Mouse (Mus musculus): Measurements from ENCODE around the gene Ggnbp2. TPM values are rescaled to one million over a fixed set of nuclear protein-coding genes. Genes with fewer than 3 reads are reported as not detected.

Gene Ggnbp2
- polyA plus RNA-seq, 1 experiment from 2014 or later = 68.0 TPM

DNA sequence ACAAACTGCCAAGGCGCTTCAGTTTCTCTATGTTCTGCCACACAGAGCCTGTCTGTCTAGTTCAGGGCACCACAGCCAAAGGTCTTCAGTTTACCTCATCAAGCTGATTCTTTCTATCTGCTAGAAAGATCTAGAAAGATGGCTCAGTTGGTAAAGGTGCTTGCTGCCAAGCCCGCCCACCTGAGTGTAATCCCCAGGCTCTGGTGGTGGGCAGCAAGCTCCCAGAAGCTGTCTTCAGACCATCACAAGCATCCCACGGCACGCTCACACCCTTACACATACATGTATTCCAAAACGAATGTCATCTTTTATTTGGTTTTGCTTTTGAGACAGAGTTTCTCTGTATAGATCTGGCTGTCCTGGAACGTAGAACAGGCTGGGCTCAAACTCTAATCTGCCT is 37.9 kb upstream of the Ggnbp2 start:
- Histone ChIP-seq H3K36me3 (ENCODE audit: control insufficient read depth, insufficient read depth, low read length) (peaks cover 60% of the 10 kb centered on the region), H3K9ac (replicated peaks; ENCODE audit: low read depth, low read length) (no peak overlapping the region), H3K27me3 (ENCODE audit: control insufficient read depth, insufficient read depth, low read length) (no peaks in the 10 kb centered on the region), H3K4me2 (replicated peaks; ENCODE audit: low read depth, low read length) (no peak overlapping the region), H3K4me1 (ENCODE audit: control insufficient read depth, insufficient read depth, low read length) (no peaks in the 10 kb centered on the region), H3K27ac (ENCODE audit: low read length) (no peak overlapping the region), H3K4me3 (ENCODE audit: low read depth, low read length) (no peak overlapping the region), H3K9me3 (ENCODE audit: control insufficient read depth, low read depth, low read length) (no peaks in the 10 kb centered on the region)
- whole genome bisulfite sequencing = 92% methylated on average over 6 of the region's 6 CpGs
- ATAC-seq (ENCODE audit: insufficient number of reproducible peaks, insufficient read depth, low FRiP score, low read depth) = no peak

DNA sequence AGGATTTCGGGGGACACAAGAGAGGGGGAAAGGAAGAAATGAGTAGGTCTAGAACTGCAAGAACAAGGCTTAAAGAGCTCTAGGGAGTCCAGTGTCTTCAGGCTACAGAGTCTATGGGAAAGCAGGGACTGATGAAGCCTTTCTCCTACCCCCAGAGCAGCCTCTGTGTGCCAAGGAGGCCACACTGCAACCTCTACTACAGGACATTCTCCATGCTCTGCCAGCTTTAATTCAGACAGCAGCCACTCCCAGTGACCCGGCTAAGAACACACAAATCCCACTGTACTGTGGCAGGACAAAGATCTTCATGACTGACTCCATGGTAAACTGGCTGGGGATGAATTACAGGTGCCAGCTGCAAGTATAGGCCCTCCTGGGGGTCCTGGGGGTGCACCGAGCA is 36.5 kb upstream of the Ggnbp2 start:
- Histone ChIP-seq H3K4me1 (ENCODE audit: control insufficient read depth, insufficient read depth, low read length) (no peaks in the 10 kb centered on the region), H3K9ac (replicated peaks; ENCODE audit: low read depth, low read length) (no peak overlapping the region), H3K9me3 (ENCODE audit: control insufficient read depth, low read depth, low read length) (no peaks in the 10 kb centered on the region), H3K4me2 (replicated peaks; ENCODE audit: low read depth, low read length) (no peak overlapping the region), H3K27me3 (ENCODE audit: control insufficient read depth, insufficient read depth, low read length) (no peaks in the 10 kb centered on the region), H3K27ac (ENCODE audit: low read length) (no peak overlapping the region), H3K36me3 (ENCODE audit: control insufficient read depth, insufficient read depth, low read length) (peaks cover 65% of the 10 kb centered on the region), H3K4me3 (ENCODE audit: low read depth, low read length) (no peak overlapping the region)
- no peak for ATAC-seq (ENCODE audit: insufficient number of reproducible peaks, insufficient read depth, low FRiP score, low read depth)
- 52% methylated on average over 3 of the region's 3 CpGs for WGBS

DNA sequence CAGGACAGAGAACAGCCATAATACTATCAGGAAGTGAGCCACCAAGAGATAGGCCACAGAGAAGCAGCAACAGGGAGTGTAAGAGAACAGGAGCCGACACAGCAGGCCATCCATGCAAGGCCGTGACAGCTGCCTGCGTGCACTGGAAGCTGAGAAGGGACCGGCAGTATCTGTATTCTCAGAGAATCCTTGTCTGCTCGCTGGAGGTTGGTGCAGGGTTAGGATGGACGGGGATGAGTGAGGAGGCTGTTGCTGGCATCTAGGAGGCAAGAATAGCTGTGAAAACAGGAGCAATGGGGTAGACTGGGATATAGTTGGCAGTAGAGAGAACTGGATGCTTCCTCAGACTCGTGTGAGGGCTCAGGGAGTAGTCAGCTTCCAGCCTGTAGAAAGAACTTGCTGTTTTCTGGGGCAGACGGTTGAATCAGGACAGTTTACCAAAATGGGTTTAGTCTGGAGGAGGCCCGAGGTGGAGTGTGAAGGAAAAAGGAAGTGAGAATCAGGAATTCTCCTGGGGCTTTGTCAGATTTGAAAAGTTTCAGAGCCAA is 34.1 kb upstream of the Ggnbp2 start:
- Histone ChIP-seq H3K4me1 (ENCODE audit: control insufficient read depth, insufficient read depth, low read length) (no peaks in the 10 kb centered on the region), H3K4me2 (replicated peaks; ENCODE audit: low read depth, low read length) (no peak overlapping the region), H3K9me3 (ENCODE audit: control insufficient read depth, low read depth, low read length) (no peaks in the 10 kb centered on the region), H3K4me3 (ENCODE audit: low read depth, low read length) (no peak overlapping the region), H3K27me3 (ENCODE audit: control insufficient read depth, insufficient read depth, low read length) (no peaks in the 10 kb centered on the region), H3K27ac (ENCODE audit: low read length) (no peak overlapping the region), H3K9ac (replicated peaks; ENCODE audit: low read depth, low read length) (no peak overlapping the region), H3K36me3 (ENCODE audit: control insufficient read depth, insufficient read depth, low read length) (peaks cover 64% of the 10 kb centered on the region)
- WGBS = 81% methylated on average over 9 of the region's 9 CpGs
- ATAC-seq (ENCODE audit: insufficient number of reproducible peaks, insufficient read depth, low FRiP score, low read depth) = no peak

DNA sequence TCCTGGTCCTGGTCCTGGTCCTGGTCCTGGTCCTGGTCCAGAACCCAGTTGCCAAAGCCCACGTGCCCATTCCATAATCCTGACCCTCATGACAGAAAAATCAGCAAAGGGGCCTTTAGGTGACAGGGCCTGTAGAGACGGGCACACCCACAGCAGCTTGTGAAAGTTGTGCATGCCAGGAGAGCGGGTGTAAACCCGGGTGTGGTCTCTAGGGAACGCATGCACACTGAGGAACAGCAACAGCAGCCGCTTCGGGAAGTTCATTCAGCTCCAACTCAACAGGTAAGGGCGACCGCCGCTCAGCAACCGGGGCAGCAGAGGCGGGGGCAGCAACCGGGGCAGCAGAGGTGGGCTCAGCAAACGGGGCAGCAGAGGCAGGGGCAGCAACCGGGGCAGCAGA is 22.5 kb upstream of the Ggnbp2 start:
- H3K9ac ChIP-seq (replicated peaks; ENCODE audit: low read depth, low read length) = no peak overlapping the region
- H3K9me3 ChIP-seq (ENCODE audit: control insufficient read depth, low read depth, low read length) = no peaks in the 10 kb centered on the region
- no peak overlapping the region for H3K4me3 ChIP-seq (ENCODE audit: low read depth, low read length)
- H3K4me1 ChIP-seq (ENCODE audit: control insufficient read depth, insufficient read depth, low read length) = no peaks in the 10 kb centered on the region
- no peaks in the 10 kb centered on the region for H3K27me3 ChIP-seq (ENCODE audit: control insufficient read depth, insufficient read depth, low read length)
- H3K36me3 ChIP-seq (ENCODE audit: control insufficient read depth, insufficient read depth, low read length) = peaks cover 32% of the 10 kb centered on the region
- ATAC-seq (ENCODE audit: insufficient number of reproducible peaks, insufficient read depth, low FRiP score, low read depth) = no peak
- no peak overlapping the region for H3K27ac ChIP-seq (ENCODE audit: low read length)
- H3K4me2 ChIP-seq (replicated peaks; ENCODE audit: low read depth, low read length) = no peak overlapping the region
- WGBS = 90% methylated on average over 15 of the region's 15 CpGs

DNA sequence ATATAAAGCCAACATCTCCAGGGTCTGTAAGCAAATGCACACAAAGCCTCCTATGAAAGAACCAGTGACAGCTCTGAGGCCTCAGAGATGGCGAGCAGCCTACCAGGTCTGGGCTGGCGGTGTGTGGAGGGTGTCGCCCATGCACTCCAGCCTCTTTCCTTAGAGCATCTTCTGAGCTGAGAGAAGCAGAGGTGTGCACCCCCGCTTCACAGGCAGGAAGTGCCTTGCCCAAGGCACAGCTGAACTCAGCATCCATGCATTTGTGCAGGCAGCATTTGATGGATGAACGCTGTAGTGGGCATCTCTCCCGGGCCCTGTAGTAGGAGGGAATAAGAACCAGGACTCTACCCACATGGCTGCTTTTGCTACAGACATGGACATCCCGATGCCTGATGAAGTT is 21.1 kb upstream of the Ggnbp2 start:
- Histone ChIP-seq H3K4me3 (ENCODE audit: low read depth, low read length) (no peak overlapping the region), H3K27ac (ENCODE audit: low read length) (no peak overlapping the region), H3K4me1 (ENCODE audit: control insufficient read depth, insufficient read depth, low read length) (no peaks in the 10 kb centered on the region), H3K36me3 (ENCODE audit: control insufficient read depth, insufficient read depth, low read length) (peaks cover 32% of the 10 kb centered on the region), H3K27me3 (ENCODE audit: control insufficient read depth, insufficient read depth, low read length) (no peaks in the 10 kb centered on the region), H3K9me3 (ENCODE audit: control insufficient read depth, low read depth, low read length) (no peaks in the 10 kb centered on the region), H3K9ac (replicated peaks; ENCODE audit: low read depth, low read length) (no peak overlapping the region), H3K4me2 (replicated peaks; ENCODE audit: low read depth, low read length) (no peak overlapping the region)
- WGBS = 95% methylated on average over 7 of the region's 7 CpGs
- ATAC-seq (ENCODE audit: insufficient number of reproducible peaks, insufficient read depth, low FRiP score, low read depth) = no peak

DNA sequence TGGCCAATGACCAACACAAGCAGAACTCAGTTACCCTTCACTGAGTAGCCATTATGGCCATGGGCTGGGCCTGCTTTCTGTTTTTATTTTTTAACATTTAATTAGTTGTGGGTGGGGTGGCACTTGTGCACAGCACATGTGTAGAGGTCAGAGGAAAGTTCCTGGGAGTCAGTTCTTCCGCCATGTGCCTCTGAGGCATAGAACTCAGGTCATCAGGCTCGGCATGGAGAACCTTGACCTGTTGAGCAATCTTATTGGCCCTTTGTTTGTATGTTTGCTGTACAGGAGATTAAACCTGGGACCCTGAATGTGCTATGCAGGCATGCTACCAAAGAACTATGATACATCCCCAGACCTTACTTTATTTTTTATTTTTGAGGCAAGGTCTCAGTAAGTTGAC is 18.9 kb upstream of the Ggnbp2 start:
- H3K4me1 ChIP-seq (ENCODE audit: control insufficient read depth, insufficient read depth, low read length) = no peaks in the 10 kb centered on the region
- 90% methylated on average over 2 of the region's 2 CpGs for WGBS
- no peak for ATAC-seq (ENCODE audit: insufficient number of reproducible peaks, insufficient read depth, low FRiP score, low read depth)
- no peaks in the 10 kb centered on the region for H3K9me3 ChIP-seq (ENCODE audit: control insufficient read depth, low read depth, low read length)
- no peak overlapping the region for H3K9ac ChIP-seq (replicated peaks; ENCODE audit: low read depth, low read length)
- no peaks in the 10 kb centered on the region for H3K27me3 ChIP-seq (ENCODE audit: control insufficient read depth, insufficient read depth, low read length)
- H3K4me3 ChIP-seq (ENCODE audit: low read depth, low read length) = no peak overlapping the region
- H3K4me2 ChIP-seq (replicated peaks; ENCODE audit: low read depth, low read length) = no peak overlapping the region
- H3K27ac ChIP-seq (ENCODE audit: low read length) = no peak overlapping the region
- H3K36me3 ChIP-seq (ENCODE audit: control insufficient read depth, insufficient read depth, low read length) = peaks cover 33% of the 10 kb centered on the region

DNA sequence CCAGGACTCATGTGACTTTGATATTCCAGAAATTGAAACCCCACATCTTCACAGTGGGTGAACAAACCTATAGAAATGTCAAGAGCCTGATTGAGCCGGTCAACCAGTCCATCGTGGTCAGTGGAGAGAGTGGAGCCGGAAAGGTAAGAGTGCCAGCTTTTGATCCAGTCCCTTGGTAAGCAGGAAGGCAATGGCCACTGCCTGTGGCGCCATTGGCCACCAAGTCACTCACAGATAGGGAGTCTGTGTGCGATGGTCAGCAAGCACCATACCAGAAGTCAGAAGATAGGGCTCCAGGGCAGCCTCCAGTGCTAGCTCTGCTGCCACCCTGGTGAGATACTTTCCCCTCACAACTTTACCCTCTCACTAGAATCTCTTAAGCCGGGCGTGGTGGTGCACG is 17.4 kb upstream of the Ggnbp2 start:
- Histone ChIP-seq H3K4me1 (ENCODE audit: control insufficient read depth, insufficient read depth, low read length) (no peaks in the 10 kb centered on the region), H3K4me2 (replicated peaks; ENCODE audit: low read depth, low read length) (no peak overlapping the region), H3K27ac (ENCODE audit: low read length) (no peak overlapping the region), H3K9ac (replicated peaks; ENCODE audit: low read depth, low read length) (no peak overlapping the region), H3K4me3 (ENCODE audit: low read depth, low read length) (no peak overlapping the region), H3K27me3 (ENCODE audit: control insufficient read depth, insufficient read depth, low read length) (no peaks in the 10 kb centered on the region), H3K36me3 (ENCODE audit: control insufficient read depth, insufficient read depth, low read length) (peaks cover 31% of the 10 kb centered on the region), H3K9me3 (ENCODE audit: control insufficient read depth, low read depth, low read length) (no peaks in the 10 kb centered on the region)
- no peak for ATAC-seq (ENCODE audit: insufficient number of reproducible peaks, insufficient read depth, low FRiP score, low read depth)
- 94% methylated on average over 8 of the region's 8 CpGs for WGBS

DNA sequence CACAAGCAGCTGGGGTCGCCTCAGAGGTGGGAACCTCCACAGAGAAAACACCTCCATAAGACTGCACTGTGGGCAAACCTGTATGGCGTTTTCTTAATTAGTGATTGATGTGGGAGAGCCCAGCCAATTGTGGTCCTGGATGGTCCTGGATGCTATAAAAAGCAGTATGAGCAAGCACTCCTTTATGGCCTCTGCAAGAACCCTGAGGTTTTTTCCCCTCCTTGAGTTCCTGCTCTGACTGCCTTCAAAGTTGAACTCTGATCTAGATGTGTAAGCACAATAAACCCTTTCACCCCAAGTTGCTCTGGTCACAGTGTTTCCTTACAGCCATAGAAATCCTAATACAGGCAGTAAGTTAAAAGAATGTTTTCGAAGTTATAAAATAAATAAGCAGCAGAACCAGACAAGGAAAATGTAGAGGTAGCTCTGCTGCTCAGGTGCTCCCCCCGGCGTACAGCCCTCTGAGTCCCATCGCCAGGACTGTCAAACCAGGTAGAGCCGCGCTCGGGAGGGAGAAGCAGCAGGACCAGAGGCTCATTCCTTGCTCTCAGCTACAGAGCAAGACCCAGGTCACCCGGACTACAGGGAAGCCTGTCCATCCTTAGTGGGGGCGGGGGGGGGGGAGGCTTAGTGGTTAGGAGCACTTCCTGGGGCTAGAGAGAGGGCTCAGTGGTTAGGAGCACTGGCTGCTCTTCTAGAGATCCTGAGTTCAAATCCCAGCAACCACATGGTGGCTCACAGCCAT is 16.3 kb upstream of the Ggnbp2 start:
- no peak overlapping the region for H3K4me2 ChIP-seq (replicated peaks; ENCODE audit: low read depth, low read length)
- no peaks in the 10 kb centered on the region for H3K27me3 ChIP-seq (ENCODE audit: control insufficient read depth, insufficient read depth, low read length)
- peaks cover 26% of the 10 kb centered on the region for H3K36me3 ChIP-seq (ENCODE audit: control insufficient read depth, insufficient read depth, low read length)
- 89% methylated on average over 11 of the region's 11 CpGs for WGBS
- H3K4me1 ChIP-seq (ENCODE audit: control insufficient read depth, insufficient read depth, low read length) = no peaks in the 10 kb centered on the region
- H3K4me3 ChIP-seq (ENCODE audit: low read depth, low read length) = no peak overlapping the region
- no peak overlapping the region for H3K27ac ChIP-seq (ENCODE audit: low read length)
- no peak overlapping the region for H3K9ac ChIP-seq (replicated peaks; ENCODE audit: low read depth, low read length)
- no peaks in the 10 kb centered on the region for H3K9me3 ChIP-seq (ENCODE audit: control insufficient read depth, low read depth, low read length)
- ATAC-seq (ENCODE audit: insufficient number of reproducible peaks, insufficient read depth, low FRiP score, low read depth) = no peak

DNA sequence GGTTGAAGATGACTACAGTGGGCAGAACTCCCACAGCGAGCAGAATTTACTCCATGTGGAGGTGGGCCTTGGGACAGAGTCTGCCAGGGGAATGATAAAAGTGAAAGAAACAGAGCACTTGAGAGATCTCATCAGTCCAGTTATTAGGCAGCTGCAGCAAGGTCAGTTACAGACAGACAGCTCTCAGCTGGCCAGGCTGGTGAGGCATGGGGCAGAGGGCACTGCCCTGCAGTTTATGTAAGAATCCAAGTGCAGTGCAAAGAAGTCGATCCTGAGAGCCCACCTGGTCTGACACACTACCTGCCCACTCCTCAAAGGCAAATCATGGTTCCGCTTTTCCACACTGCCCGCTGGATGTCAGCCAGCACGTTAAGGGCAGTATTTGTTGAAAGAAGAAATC is 15.6 kb upstream of the Ggnbp2 start:
- Histone ChIP-seq H3K4me2 (replicated peaks; ENCODE audit: low read depth, low read length) (no peak overlapping the region), H3K27me3 (ENCODE audit: control insufficient read depth, insufficient read depth, low read length) (no peaks in the 10 kb centered on the region), H3K4me1 (ENCODE audit: control insufficient read depth, insufficient read depth, low read length) (peaks cover 2% of the 10 kb centered on the region; the same call in 1 of the 2 replicates), H3K36me3 (ENCODE audit: control insufficient read depth, insufficient read depth, low read length) (peaks cover 26% of the 10 kb centered on the region; the same call in 1 of the 2 replicates), H3K4me3 (ENCODE audit: low read depth, low read length) (no peak overlapping the region), H3K9me3 (ENCODE audit: control insufficient read depth, low read depth, low read length) (no peaks in the 10 kb centered on the region), H3K9ac (replicated peaks; ENCODE audit: low read depth, low read length) (no peak overlapping the region), H3K27ac (ENCODE audit: low read length) (no peak overlapping the region)
- no peak for ATAC-seq (ENCODE audit: insufficient number of reproducible peaks, insufficient read depth, low FRiP score, low read depth)
- WGBS = 83% methylated on average over 5 of the region's 5 CpGs
